Mouse (Mus musculus): ENCODE results near the gene Trmt11.

DNA sequence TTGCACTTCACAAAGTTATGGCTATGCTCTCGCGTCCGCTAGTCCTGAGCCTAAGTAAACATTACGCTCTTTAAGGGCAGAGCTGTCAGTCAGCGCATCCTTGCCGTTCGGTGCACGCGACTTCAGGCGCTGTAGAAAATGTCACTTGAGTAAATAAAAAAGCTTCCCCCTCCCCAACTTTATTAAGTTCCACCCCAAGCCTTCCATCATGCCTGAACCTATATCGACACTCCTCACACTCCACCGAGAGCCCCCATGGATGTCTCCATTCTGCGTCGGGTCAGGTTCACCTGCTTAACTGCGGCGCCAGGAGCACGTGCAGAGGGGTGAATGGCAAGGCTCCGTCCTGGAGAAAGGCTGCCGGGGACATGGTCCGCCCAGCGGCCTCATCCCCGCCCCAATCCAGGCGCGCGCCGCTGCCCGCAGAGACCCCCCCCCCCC is 435 bp downstream of the Trmt11 start:
- no peak for TF ChIP-seq POLR2A (IDR thresholded peaks at IDR 0.05; ENCODE audit: borderline replicate concordance, insufficient read depth, low read length)
- TF ChIP-seq CTCF (IDR thresholded peaks at IDR 0.05; ENCODE audit: borderline replicate concordance, insufficient read depth, low read depth, low read length), result no peak
